Mouse (Mus musculus) bone marrow macrophage, adult 2 months (primary cell): ENCODE measurements around the gene Stra6.

ENCODE experiments used
- CTCF ChIP-seq: IDR thresholded peaks from 2 replicates; pipeline ENCODE4 v1.5.1; 2012; ENCODE audit warnings: low read depth, mild to moderate bottlenecking, low read length, moderate library complexity
- POLR2A ChIP-seq: IDR thresholded peaks from 2 replicates; pipeline ENCODE4 v1.6.1; 2012; ENCODE audit warnings: mild to moderate bottlenecking, low read depth, low read length, borderline replicate concordance

GRCm38 (mm10) chr9:58059920-58060319 is 3.7 kb upstream of the Stra6 start:
- TF ChIP-seq CTCF, result no peak
- TF ChIP-seq POLR2A, result no peak
